Mouse (Mus musculus) myocyte (in vitro differentiated cells): ENCODE results near the gene Ap4s1.

ENCODE experiments used
- CEBPB ChIP-seq: IDR thresholded peaks from 2 replicates; pipeline ENCODE4 v1.6.1; 2011; ENCODE audit warnings: mild to moderate bottlenecking, moderate library complexity; ENCODE audit not compliant: poor library complexity, insufficient read depth, severe bottlenecking
- E2F4 ChIP-seq: IDR thresholded peaks from one replicate; pipeline ENCODE4 v1.6.1; 2011; ENCODE audit warnings: mild to moderate bottlenecking, control low read depth, moderate library complexity; ENCODE audit not compliant: insufficient read depth
- MYOD1 ChIP-seq, 3 experiments: IDR thresholded peaks; one replicate each; pipeline ENCODE4 v1.6.1; 2011; ENCODE audit warnings: control low read depth in 2 of 3, low read depth in 2 of 3, mild to moderate bottlenecking in 2 of 3, moderate library complexity in 1 of 3; ENCODE audit not compliant: insufficient read length in 2 of 3, control insufficient read depth in 1 of 3
- MYOG ChIP-seq, 3 experiments: IDR thresholded peaks; one replicate each; pipeline ENCODE4 v1.6.1; 2011; ENCODE audit warnings: control low read depth in 2 of 3, low read depth in 2 of 3, mild to moderate bottlenecking in 2 of 3; ENCODE audit not compliant: insufficient read length in 2 of 3, control insufficient read depth in 1 of 3, insufficient read depth in 1 of 3
- POLR2A ChIP-seq: IDR thresholded peaks from one replicate; pipeline ENCODE4 v1.6.1; 2011; ENCODE audit warnings: low read depth, mild to moderate bottlenecking, control low read depth, moderate library complexity; ENCODE audit not compliant: insufficient read length
- TCF12 ChIP-seq: IDR thresholded peaks from one replicate; pipeline ENCODE4 v1.6.1; 2011; ENCODE audit warnings: mild to moderate bottlenecking, control low read depth; ENCODE audit not compliant: poor library complexity, insufficient read depth, severe bottlenecking
- USF1 ChIP-seq: IDR thresholded peaks from one replicate; pipeline ENCODE4 v1.6.1; 2011; ENCODE audit warnings: low read depth, mild to moderate bottlenecking, control low read depth, moderate library complexity

- TF ChIP-seq POLR2A, result no peak
- no peak for TF ChIP-seq USF1
- TF ChIP-seq MYOD1 (IDR thresholded peaks at IDR 0.05; ENCODE audit: control insufficient read depth in 1 of 3, insufficient read length in 2 of 3, low read depth in 2 of 3), result no peak
- TF ChIP-seq E2F4, result no peak
- TF ChIP-seq CEBPB, result no peak
- no peak for TF ChIP-seq TCF12
- no peak for TF ChIP-seq MYOG (IDR thresholded peaks at IDR 0.05; ENCODE audit: control insufficient read depth in 1 of 3, insufficient read depth in 1 of 3, insufficient read length in 2 of 3, low read depth in 2 of 3)
Measured at GRCm38 (mm10) chr12:51736807-51737206, 46.0 kb downstream of the Ap4s1 start.
